Mouse (Mus musculus): ENCODE measurements at regions not wholly inside any gene's neighbourhood (a gene's known extent, or its start where the extent isn't known, plus 50 kb on each side); places are given as distances from the start of the nearest gene placed in this dataset.

- DNase-seq (ENCODE audit: low read depth, low spot score) = no peak
These were observed 67.9 kb downstream of the 3100002H09Rik start for GRCm38 (mm10) chr4:124542696-124543095.

GRCm38 (mm10) chr4:124538471-124538870, 72.1 kb downstream of the 3100002H09Rik start:
- no peak for DNase-seq (ENCODE audit: low read depth, low spot score)

GRCm38 (mm10) chr4:124537681-124538080, 72.9 kb downstream of the 3100002H09Rik start:
- no peak for DNase-seq (ENCODE audit: low read depth, low spot score)

- no peak for DNase-seq (ENCODE audit: low read depth, low spot score)
These were observed 77.0 kb downstream of the 3100002H09Rik start for GRCm38 (mm10) chr4:124533614-124534013.

- DNase-seq (ENCODE audit: low read depth, low spot score) = no peak
These were observed 80.0 kb downstream of the 3100002H09Rik start for GRCm38 (mm10) chr4:124530596-124530995.

- peak; percentile 32 for DNase-seq (ENCODE audit: low read depth, low spot score)
These were observed 83.8 kb downstream of the 3100002H09Rik start for GRCm38 (mm10) chr4:124526822-124527221.

GRCm38 (mm10) chr4:124526362-124526761, 84.2 kb downstream of the 3100002H09Rik start:
- peak; percentile 32 for DNase-seq (ENCODE audit: low read depth, low spot score)

GRCm38 (mm10) chr4:124520309-124520708, 90.3 kb downstream of the 3100002H09Rik start:
- no peak for DNase-seq (ENCODE audit: low read depth, low spot score)

GRCm38 (mm10) chr4:124511761-124512160, 98.8 kb downstream of the 3100002H09Rik start:
- no peak for DNase-seq (ENCODE audit: low read depth, low spot score)

- DNase-seq (ENCODE audit: low read depth, low spot score) = no peak
These were observed 99.8 kb downstream of the 3100002H09Rik start for GRCm38 (mm10) chr4:124510816-124511215.

GRCm38 (mm10) chr4:124509695-124510094, 100.9 kb downstream of the 3100002H09Rik start:
- DNase-seq (ENCODE audit: low read depth, low spot score) = no peak

GRCm38 (mm10) chr4:124506083-124506647, 104.4 kb downstream of the 3100002H09Rik start:
- no peak for DNase-seq (ENCODE audit: low read depth, low spot score)

GRCm38 (mm10) chr4:124501785-124502184, 108.8 kb downstream of the 3100002H09Rik start:
- no peak for DNase-seq (ENCODE audit: low read depth, low spot score)

- no peak for DNase-seq (ENCODE audit: low read depth, low spot score)
These were observed 112.6 kb downstream of the 3100002H09Rik start for GRCm38 (mm10) chr4:124498043-124498442.

GRCm38 (mm10) chr4:124485941-124486581, 124.5 kb downstream of the 3100002H09Rik start:
- peak; percentile 79 for DNase-seq (ENCODE audit: low read depth, low spot score)

- DNase-seq (ENCODE audit: low read depth, low spot score) = no peak
These were observed 125.7 kb downstream of the 3100002H09Rik start for GRCm38 (mm10) chr4:124484613-124485586.

GRCm38 (mm10) chr4:124477870-124478301, 132.7 kb downstream of the 3100002H09Rik start:
- peak; percentile 92 for DNase-seq (ENCODE audit: low read depth, low spot score)

GRCm38 (mm10) chr4:124477359-124477868, 133.2 kb downstream of the 3100002H09Rik start:
- peak; percentile 39 for DNase-seq (ENCODE audit: low read depth, low spot score)

- no peak for DNase-seq (ENCODE audit: low read depth, low spot score)
These were observed 145.3 kb downstream of the 3100002H09Rik start for GRCm38 (mm10) chr4:124465229-124465820.

- DNase-seq (ENCODE audit: low read depth, low spot score) = no peak
These were observed 154.9 kb downstream of the 3100002H09Rik start for GRCm38 (mm10) chr4:124455511-124456338.

- peak; percentile 72 for DNase-seq (ENCODE audit: low read depth, low spot score)
These were observed 159.5 kb downstream of the 3100002H09Rik start for GRCm38 (mm10) chr4:124451131-124451530.

Measured in mesoderm, embryonic 11.5 days (tissue).